Mouse (Mus musculus): ENCODE results near the gene Gm10160.

The Gm10160 gene

DNA sequence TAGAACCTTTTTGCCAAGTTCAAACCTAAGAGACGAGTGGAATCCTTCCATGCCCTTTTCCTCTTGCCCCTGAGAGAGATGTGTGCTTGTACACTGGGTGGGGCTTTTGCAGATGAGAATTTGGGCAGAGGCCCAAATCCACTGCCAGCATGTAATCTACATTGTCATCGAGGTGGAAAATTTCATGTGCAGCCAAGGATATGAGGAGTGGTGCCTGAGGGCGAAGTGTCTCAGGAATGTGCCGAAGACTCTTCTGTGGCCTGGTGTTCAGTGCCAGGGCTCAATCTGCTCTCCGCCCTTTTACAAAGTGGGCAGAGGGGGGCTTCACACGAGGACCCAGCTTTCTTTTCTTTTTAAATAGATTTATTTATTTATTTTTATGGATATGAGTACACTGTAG, 19.0 kb upstream of the Gm10160 start:
- TF ChIP-seq POU5F1 (IDR thresholded peaks at IDR 0.05; ENCODE audit: borderline replicate concordance, low read length) (no peak), CTCF (conservative IDR thresholded peaks at IDR 0.05; ENCODE audit: low read length) (no peak), NANOG (IDR thresholded peaks at IDR 0.05; ENCODE audit: borderline replicate concordance, low read length) (no peak)
- Histone ChIP-seq H3K4me1 (replicated peaks; ENCODE audit: low read depth, low read length) (peaks cover 18% of the 10 kb centered on the region), H3K27me3 (ENCODE audit: insufficient read depth, low read length) (peaks cover 9% of the 10 kb centered on the region), H3K9me3 (ENCODE audit: low read length) (no peaks in the 10 kb centered on the region), H3K36me3 (ENCODE audit: insufficient read depth, low read length) (no peaks in the 10 kb centered on the region), H3K4me3 (replicated peaks; ENCODE audit: low read length) (no peak overlapping the region)

DNA sequence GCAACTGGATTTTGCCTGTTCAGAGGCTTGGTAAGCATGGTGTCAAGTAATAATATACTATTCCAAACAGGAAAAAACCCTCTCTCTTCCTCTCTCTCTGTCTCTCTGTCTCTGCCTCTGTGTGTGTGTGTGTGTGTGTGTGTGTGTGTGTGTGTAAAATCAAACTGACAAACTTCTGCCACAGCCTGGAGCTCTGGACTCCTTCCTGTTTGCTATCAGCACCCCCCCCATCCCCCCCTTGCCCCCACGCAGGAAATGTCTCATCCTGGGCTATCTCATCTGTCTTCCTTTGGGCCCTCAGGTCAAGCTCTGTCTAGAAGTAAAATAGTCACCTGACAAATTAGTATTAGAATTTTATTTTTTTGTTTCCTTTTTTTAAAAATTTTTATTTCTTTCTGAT, 18.2 kb upstream of the Gm10160 start:
- H3K4me1 ChIP-seq (replicated peaks; ENCODE audit: low read depth, low read length): peaks cover 20% of the 10 kb centered on the region
- no peaks in the 10 kb centered on the region for H3K9me3 ChIP-seq (ENCODE audit: low read length)
- H3K27me3 ChIP-seq (ENCODE audit: insufficient read depth, low read length): peaks cover 13% of the 10 kb centered on the region
- no peaks in the 10 kb centered on the region for H3K36me3 ChIP-seq (ENCODE audit: insufficient read depth, low read length)
- no peak overlapping the region for H3K4me3 ChIP-seq (replicated peaks; ENCODE audit: low read length)
- TF ChIP-seq NANOG (IDR thresholded peaks at IDR 0.05; ENCODE audit: borderline replicate concordance, low read length): no peak
- no peak for TF ChIP-seq CTCF (conservative IDR thresholded peaks at IDR 0.05; ENCODE audit: low read length)

- Histone ChIP-seq H3K4me3 (replicated peaks; ENCODE audit: low read length) (no peak overlapping the region), H3K27me3 (ENCODE audit: insufficient read depth, low read length) (peaks cover 11% of the 10 kb centered on the region), H3K4me1 (replicated peaks; ENCODE audit: low read depth, low read length) (peaks cover 32% of the 10 kb centered on the region), H3K9me3 (ENCODE audit: low read length) (no peaks in the 10 kb centered on the region), H3K36me3 (ENCODE audit: insufficient read depth, low read length) (no peaks in the 10 kb centered on the region)
- TF ChIP-seq NANOG (IDR thresholded peaks at IDR 0.05; ENCODE audit: borderline replicate concordance, low read length) (no peak), POU5F1 (IDR thresholded peaks at IDR 0.05; ENCODE audit: borderline replicate concordance, low read length) (no peak), CTCF (conservative IDR thresholded peaks at IDR 0.05; ENCODE audit: low read length) (no peak)
Measured at GRCm38 (mm10) chr7:81872493-81873013, 17.0 kb upstream of the Gm10160 start.

GRCm38 (mm10) chr7:81868158-81868557, 12.6 kb upstream of the Gm10160 start:
- peaks cover 54% of the 10 kb centered on the region for H3K4me1 ChIP-seq (replicated peaks; ENCODE audit: low read depth, low read length)
- H3K36me3 ChIP-seq (ENCODE audit: insufficient read depth, low read length): no peaks in the 10 kb centered on the region
- H3K4me3 ChIP-seq (replicated peaks; ENCODE audit: low read length): peak overlapping the region; percentile 39; the same call in 1 of the 2 replicates
- H3K9me3 ChIP-seq (ENCODE audit: low read length): no peaks in the 10 kb centered on the region
- TF ChIP-seq NANOG (IDR thresholded peaks at IDR 0.05; ENCODE audit: borderline replicate concordance, low read length) (no peak), CTCF (conservative IDR thresholded peaks at IDR 0.05; ENCODE audit: low read length) (peak; percentile 78), POU5F1 (IDR thresholded peaks at IDR 0.05; ENCODE audit: borderline replicate concordance, low read length) (no peak)
- H3K27me3 ChIP-seq (ENCODE audit: insufficient read depth, low read length): peaks cover 22% of the 10 kb centered on the region

DNA sequence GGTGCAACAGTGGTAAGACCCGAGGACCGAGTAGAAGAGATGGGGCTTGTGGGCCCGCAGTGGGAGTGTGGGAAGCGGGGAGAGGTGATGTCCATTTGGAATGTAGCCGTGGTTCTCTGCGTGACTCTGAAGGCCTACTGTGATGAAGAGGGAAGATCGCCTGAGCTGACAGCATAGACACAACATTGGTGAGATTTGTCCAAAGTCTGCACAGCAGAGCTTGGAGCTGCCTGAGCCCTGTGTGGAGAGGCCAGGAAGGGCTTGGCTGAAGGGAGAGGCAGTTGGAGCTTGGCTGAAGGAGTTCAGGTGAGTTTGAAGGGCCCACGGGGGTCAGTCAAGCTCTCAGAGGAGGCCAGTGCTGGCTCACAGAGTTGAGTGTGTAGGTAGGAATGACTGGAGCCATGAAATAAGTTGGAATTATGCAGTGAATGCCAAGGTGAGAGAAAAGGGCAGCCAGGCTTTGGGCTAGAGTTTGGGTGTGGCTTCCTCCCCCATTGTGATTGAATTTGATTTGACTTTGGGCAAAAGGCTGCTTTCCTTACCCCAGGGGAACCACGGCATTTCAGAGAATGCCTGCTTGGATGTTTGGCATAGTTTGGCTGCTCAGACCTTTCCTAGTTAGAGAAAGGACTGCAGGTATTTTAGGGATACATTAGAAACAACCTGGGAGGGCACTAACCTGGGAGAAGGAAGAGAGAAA, 11.8 kb upstream of the Gm10160 start:
- TF ChIP-seq NANOG (IDR thresholded peaks at IDR 0.05; ENCODE audit: borderline replicate concordance, low read length) (no peak), CTCF (conservative IDR thresholded peaks at IDR 0.05; ENCODE audit: low read length) (no peak), POU5F1 (IDR thresholded peaks at IDR 0.05; ENCODE audit: borderline replicate concordance, low read length) (no peak)
- Histone ChIP-seq H3K4me3 (replicated peaks; ENCODE audit: low read length) (peak overlapping the region; percentile 39), H3K27me3 (ENCODE audit: insufficient read depth, low read length) (peaks cover 29% of the 10 kb centered on the region), H3K9me3 (ENCODE audit: low read length) (no peaks in the 10 kb centered on the region), H3K4me1 (replicated peaks; ENCODE audit: low read depth, low read length) (peaks cover 54% of the 10 kb centered on the region), H3K36me3 (ENCODE audit: insufficient read depth, low read length) (no peaks in the 10 kb centered on the region)

DNA sequence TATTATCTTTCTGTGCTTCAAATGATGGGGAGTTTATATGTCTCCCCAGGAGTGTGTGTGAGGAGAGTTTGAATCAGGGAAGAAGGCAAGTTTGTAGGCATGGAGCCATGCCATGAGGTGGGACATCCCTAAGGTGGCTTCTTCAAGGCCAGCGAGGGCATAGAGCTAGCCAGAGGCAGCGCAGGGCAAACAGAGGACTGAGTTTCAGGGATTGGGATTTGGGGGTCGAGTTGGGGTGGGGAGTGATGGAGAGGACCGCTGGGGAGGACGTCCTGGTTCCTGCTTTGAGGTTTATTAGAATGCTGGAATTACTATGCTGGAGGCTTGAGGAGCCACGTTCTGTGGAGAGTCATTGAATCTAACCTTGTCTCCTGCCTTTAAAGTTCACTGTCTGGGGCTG, 10.3 kb upstream of the Gm10160 start:
- Histone ChIP-seq H3K27me3 (ENCODE audit: insufficient read depth, low read length) (peaks cover 44% of the 10 kb centered on the region), H3K4me3 (replicated peaks; ENCODE audit: low read length) (no peak overlapping the region), H3K36me3 (ENCODE audit: insufficient read depth, low read length) (no peaks in the 10 kb centered on the region), H3K9me3 (ENCODE audit: low read length) (no peaks in the 10 kb centered on the region), H3K4me1 (replicated peaks; ENCODE audit: low read depth, low read length) (peaks cover 46% of the 10 kb centered on the region)
- no peak for TF ChIP-seq POU5F1 (IDR thresholded peaks at IDR 0.05; ENCODE audit: borderline replicate concordance, low read length)
- no peak for TF ChIP-seq CTCF (conservative IDR thresholded peaks at IDR 0.05; ENCODE audit: low read length)
- TF ChIP-seq NANOG (IDR thresholded peaks at IDR 0.05; ENCODE audit: borderline replicate concordance, low read length): no peak

DNA sequence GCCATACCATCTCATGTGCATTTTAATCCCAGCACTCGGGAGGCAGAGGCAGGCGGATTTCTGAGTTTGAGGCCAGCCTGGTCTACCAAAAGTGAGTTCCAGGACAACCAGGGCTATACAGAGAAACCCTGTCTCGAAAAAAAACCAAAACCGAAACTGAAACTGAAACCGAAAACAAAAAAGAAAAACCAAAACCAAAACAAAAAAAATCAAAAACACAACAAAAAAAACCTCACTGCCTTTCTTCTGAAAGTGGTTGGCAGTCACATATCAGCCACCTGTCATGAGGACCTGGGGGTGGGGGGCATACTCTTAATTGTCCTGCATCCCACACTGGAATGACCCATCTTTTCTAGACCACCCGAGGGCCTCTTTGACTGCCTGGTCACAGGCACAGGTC, 9.0 kb upstream of the Gm10160 start:
- H3K36me3 ChIP-seq (ENCODE audit: insufficient read depth, low read length): no peaks in the 10 kb centered on the region
- H3K4me1 ChIP-seq (replicated peaks; ENCODE audit: low read depth, low read length): peaks cover 50% of the 10 kb centered on the region
- H3K9me3 ChIP-seq (ENCODE audit: low read length): no peaks in the 10 kb centered on the region
- no peak for TF ChIP-seq NANOG (IDR thresholded peaks at IDR 0.05; ENCODE audit: borderline replicate concordance, low read length)
- no peak for TF ChIP-seq POU5F1 (IDR thresholded peaks at IDR 0.05; ENCODE audit: borderline replicate concordance, low read length)
- TF ChIP-seq CTCF (conservative IDR thresholded peaks at IDR 0.05; ENCODE audit: low read length): no peak
- no peak overlapping the region for H3K4me3 ChIP-seq (replicated peaks; ENCODE audit: low read length)
- H3K27me3 ChIP-seq (ENCODE audit: insufficient read depth, low read length): peaks cover 51% of the 10 kb centered on the region

DNA sequence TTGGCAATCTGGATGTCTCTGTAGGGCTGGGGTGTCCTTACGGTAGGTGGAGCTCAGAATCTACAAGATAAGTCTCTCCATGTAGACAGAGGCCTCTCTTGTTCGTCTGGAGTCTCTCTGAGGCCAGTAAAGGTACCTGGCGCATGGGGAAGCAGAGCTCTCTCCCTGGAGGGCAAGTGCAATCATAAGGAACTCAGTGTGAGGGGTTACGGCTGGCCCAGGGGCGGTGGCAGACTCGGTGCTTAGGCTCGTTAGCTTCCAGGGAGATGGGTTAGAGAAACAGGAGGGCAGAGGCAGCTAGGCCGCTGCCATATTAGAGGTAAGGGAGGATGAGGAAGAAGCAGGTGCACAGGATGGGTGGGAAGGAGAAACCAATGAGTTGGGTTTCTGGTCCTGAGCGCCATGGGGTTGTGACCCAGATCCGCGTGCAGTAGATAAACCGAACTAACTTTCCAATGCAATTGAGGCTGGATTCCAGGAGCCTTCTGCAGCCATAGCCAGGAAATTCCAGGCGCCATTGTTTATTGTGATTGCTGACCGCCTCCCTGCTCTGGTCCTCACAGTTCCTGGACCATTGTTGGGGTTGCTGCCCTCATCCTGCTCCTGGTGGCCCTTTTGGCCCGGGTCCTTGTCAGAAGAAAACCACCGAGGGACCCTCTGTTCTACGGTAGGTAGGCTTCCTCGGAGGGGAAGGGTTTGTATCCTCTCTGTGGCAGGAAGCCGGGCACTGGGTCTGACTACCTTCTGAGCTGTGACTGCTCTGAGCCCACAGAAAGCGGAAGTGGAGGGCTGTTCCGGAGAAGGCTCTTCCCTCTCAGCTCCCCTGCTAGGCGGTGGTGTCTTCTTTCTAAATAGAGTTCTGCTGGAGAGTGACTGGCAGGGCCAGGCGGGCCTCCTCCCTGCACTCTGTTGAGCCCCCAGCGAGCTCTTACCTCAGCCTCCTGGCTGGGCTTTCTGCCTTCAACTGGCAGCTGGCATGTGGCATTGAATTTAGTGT, 7.3 kb upstream of the Gm10160 start:
- Histone ChIP-seq H3K9me3 (ENCODE audit: low read length) (no peaks in the 10 kb centered on the region), H3K27me3 (ENCODE audit: insufficient read depth, low read length) (peaks cover 63% of the 10 kb centered on the region), H3K4me1 (replicated peaks; ENCODE audit: low read depth, low read length) (peaks cover 50% of the 10 kb centered on the region), H3K4me3 (replicated peaks; ENCODE audit: low read length) (peak overlapping the region; percentile 39), H3K36me3 (ENCODE audit: insufficient read depth, low read length) (no peaks in the 10 kb centered on the region)
- TF ChIP-seq POU5F1 (IDR thresholded peaks at IDR 0.05; ENCODE audit: borderline replicate concordance, low read length) (no peak), CTCF (conservative IDR thresholded peaks at IDR 0.05; ENCODE audit: low read length) (no peak), NANOG (IDR thresholded peaks at IDR 0.05; ENCODE audit: borderline replicate concordance, low read length) (no peak)
